8 mouse cellular contexts compared by ENCODE assay signal in the genomic region with DNA sequence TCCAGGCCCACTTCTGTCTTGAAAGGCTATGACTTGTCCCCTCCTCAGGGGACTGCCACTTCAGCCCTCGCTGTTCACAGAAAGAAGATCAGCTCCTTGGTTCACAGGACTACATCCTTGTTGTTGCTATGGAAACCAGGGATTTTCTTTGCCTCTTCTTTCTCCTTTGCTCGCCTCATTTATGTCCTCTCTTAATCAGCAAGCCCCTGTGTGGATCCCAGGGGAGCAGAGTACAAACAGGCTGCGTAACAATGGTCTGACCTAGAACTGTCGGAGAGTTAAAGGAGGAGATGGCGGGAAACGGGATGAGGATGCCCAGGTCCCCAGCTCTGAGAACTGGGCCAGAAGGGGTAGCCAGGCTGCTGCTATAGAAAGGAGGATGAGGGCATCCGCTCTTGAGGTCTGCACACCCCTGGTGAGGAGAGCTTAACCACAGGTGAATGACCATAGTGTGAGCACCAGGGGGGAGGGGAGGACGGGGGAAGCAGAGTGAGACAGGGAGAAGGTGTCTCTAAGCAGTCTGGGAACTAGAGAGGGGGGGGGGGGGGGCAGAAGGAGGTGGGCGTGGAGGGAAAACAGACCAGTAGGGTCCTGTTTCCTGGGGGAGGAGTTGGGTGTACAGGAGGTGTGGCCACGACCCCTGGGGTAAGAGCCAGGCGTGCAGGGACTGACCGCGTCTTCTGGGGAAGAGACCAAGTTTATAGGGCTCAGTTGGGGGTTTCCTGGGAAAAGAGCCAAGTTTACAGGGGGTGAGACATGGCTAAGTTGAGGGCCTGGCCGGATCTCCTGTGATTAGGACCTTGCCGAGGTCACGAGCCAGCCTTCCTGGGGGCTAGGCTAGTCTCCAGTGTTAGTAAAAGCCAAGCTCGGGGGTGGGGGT. TPM values are rescaled to one million over a fixed set of nuclear protein-coding genes. Genes with fewer than 3 reads are reported as not detected.
A peak's percentile ranks its signal among the peaks of the same experiment; 100 is the strongest.
DNase-seq lines count a peak whose midpoint lies in the region; ATAC-seq and TF ChIP-seq lines count a peak whose summit lies in the region.

No protein-coding gene starts in this region.

- H3K9me3 ChIP-seq in kidney, embryonic 15.5 days (replicated peaks): no peaks in the 10 kb centered on the region
- no peaks in the 10 kb centered on the region for H3K9me3 ChIP-seq in hindbrain, embryonic 10.5 days
- H3K9me3 ChIP-seq in midbrain, postnatal 0 days (ENCODE audit: low read length): no peaks in the 10 kb centered on the region

- H3K9ac ChIP-seq in kidney, embryonic 15.5 days: no peak overlapping the region
- H3K9ac ChIP-seq in midbrain, postnatal 0 days (replicated peaks; ENCODE audit: low read length, poor library complexity, severe bottlenecking): peak overlapping the region; percentile 48

- no peak overlapping the region for H3K27ac ChIP-seq in kidney, embryonic 15.5 days
- H3K27ac ChIP-seq in cerebellum, adult 2 months (ENCODE audit: insufficient read depth, low read length): peak overlapping the region; percentile 63
- H3K27ac ChIP-seq in hindbrain, embryonic 10.5 days: peak overlapping the region; percentile 73
- H3K27ac ChIP-seq in midbrain, postnatal 0 days (ENCODE audit: low read depth, low read length): peak overlapping the region; percentile 83

- H3K27me3 ChIP-seq in kidney, embryonic 15.5 days: no peaks in the 10 kb centered on the region
- no peaks in the 10 kb centered on the region for H3K27me3 ChIP-seq in cerebellum, adult 2 months (ENCODE audit: control insufficient read depth, insufficient read depth, low read length)
- H3K27me3 ChIP-seq in hindbrain, embryonic 10.5 days (ENCODE audit: insufficient read depth, poor library complexity, severe bottlenecking): no peaks in the 10 kb centered on the region
- H3K27me3 ChIP-seq in midbrain, postnatal 0 days (ENCODE audit: insufficient read depth, low read length): no peaks in the 10 kb centered on the region

- peak overlapping the region; percentile 34 for H3K4me3 ChIP-seq in kidney, embryonic 15.5 days (replicated peaks)
- peak overlapping the region; percentile 8 for H3K4me3 ChIP-seq in cerebellum, adult 2 months (replicated peaks; ENCODE audit: insufficient read depth, low read depth, low read length)
- peak overlapping the region; percentile 41 for H3K4me3 ChIP-seq in hindbrain, embryonic 10.5 days
- peak overlapping the region; percentile 13; the same call in 1 of the 2 replicates for H3K4me3 ChIP-seq in midbrain, postnatal 0 days (ENCODE audit: low read depth, low read length)

- no peak for DNase-seq in kidney, postnatal 25 days
- DNase-seq in cerebellum, adult 2 months: peak; percentile 78 to 84
- DNase-seq in hindbrain, embryonic 10.5 days (ENCODE audit: low spot score): peak; percentile 23
- DNase-seq in midbrain, postnatal 0 days (ENCODE audit: low spot score): peak; percentile 80
- DNase-seq in gastrocnemius, postnatal 10 days: no peak
- no peak for DNase-seq in gastrocnemius, postnatal 25 days
- no peak for DNase-seq in ovary, postnatal 10 days (ENCODE audit: low spot score)

- peak overlapping the region; percentile 59 for H3K4me2 ChIP-seq in kidney, embryonic 15.5 days
- H3K4me2 ChIP-seq in midbrain, postnatal 0 days (ENCODE audit: low read depth, low read length, poor library complexity, severe bottlenecking): peak overlapping the region; percentile 42

- peak; percentile 80; the same call in 1 of the 2 replicates for ATAC-seq in kidney, embryonic 15.5 days (replicated peaks; ENCODE audit: low FRiP score)
- peak; percentile 62; the same call in 1 of the 2 replicates for ATAC-seq in midbrain, postnatal 0 days (ENCODE audit: low FRiP score)

- no peak for TF ChIP-seq POLR2A in cerebellum, adult 2 months (IDR thresholded peaks at IDR 0.05; ENCODE audit: borderline replicate concordance, insufficient read depth, low read length)

- peaks cover 15% of the 10 kb centered on the region for H3K4me1 ChIP-seq in kidney, embryonic 15.5 days
- H3K4me1 ChIP-seq in cerebellum, adult 2 months (ENCODE audit: control insufficient read depth, insufficient read depth, low read length): peaks cover 55% of the 10 kb centered on the region
- H3K4me1 ChIP-seq in hindbrain, embryonic 10.5 days (replicated peaks): peaks cover 21% of the 10 kb centered on the region
- peaks cover 13% of the 10 kb centered on the region; the same call in 1 of the 2 replicates for H3K4me1 ChIP-seq in midbrain, postnatal 0 days (ENCODE audit: insufficient read depth, low read length)

- TF ChIP-seq CTCF in cerebellum, adult 2 months (IDR thresholded peaks at IDR 0.05; ENCODE audit: borderline replicate concordance, insufficient read depth, low read depth, low read length): no peak
- TF ChIP-seq CTCF in midbrain, postnatal 0 days (IDR thresholded peaks at IDR 0.05): no peak

- WGBS in kidney, embryonic 15.5 days: 4% methylated on average over 16 of the region's 17 CpGs
- WGBS in cerebellum, adult 2 months: 6% methylated on average over 17 of the region's 17 CpGs
- WGBS in hindbrain, embryonic 10.5 days: 1% methylated on average over 17 of the region's 17 CpGs
- 2% methylated on average over 14 of the region's 17 CpGs for WGBS in midbrain, postnatal 0 days

- H3K36me3 ChIP-seq in kidney, embryonic 15.5 days: no peaks in the 10 kb centered on the region
- H3K36me3 ChIP-seq in hindbrain, embryonic 10.5 days: no peaks in the 10 kb centered on the region
- H3K36me3 ChIP-seq in midbrain, postnatal 0 days (ENCODE audit: insufficient read depth, low read length): no peaks in the 10 kb centered on the region

RNA-seq across cellular contexts. Expression of a gene that starts 31.4 kb away (rescaled TPM):
- polyA plus RNA-seq in kidney, embryonic 15.5 days (2015; fragmentation: Nextera tagmentation; extraction: Ambion mirVana): 0.85 and 1.3 TPM in 2 replicates
- polyA plus RNA-seq in cerebellum, adult 2 months (2012; rRNA removed): 143 and 154 TPM in 2 replicates
- polyA plus RNA-seq in hindbrain, embryonic 10.5 days (2016; fragmentation: Nextera tagmentation; extraction: Ambion mirVana): 10.1 and 22.4 TPM in 2 replicates
- 63.2 and 70.2 TPM in 2 replicates for total RNA-seq in midbrain, postnatal 0 days (2014; rRNA removed)
- 109 and 110 TPM in 2 replicates for polyA plus RNA-seq in midbrain, postnatal 0 days (2015; fragmentation: Nextera tagmentation; extraction: Ambion mirVana)
- under 1 TPM; 0.14 to 0.16 TPM for total RNA-seq in gastrocnemius, postnatal 10 days (2021)
- total RNA-seq in gastrocnemius, postnatal 25 days (2021): not detected

RNA-seq across cellular contexts. Expression of a gene that starts 45.3 kb away (rescaled TPM):
- polyA plus RNA-seq in kidney, embryonic 15.5 days (2015; fragmentation: Nextera tagmentation; extraction: Ambion mirVana): 16.3 and 17.2 TPM in 2 replicates
- 37.0 and 41.0 TPM in 2 replicates for polyA plus RNA-seq in cerebellum, adult 2 months (2012; rRNA removed)
- polyA plus RNA-seq in hindbrain, embryonic 10.5 days (2016; fragmentation: Nextera tagmentation; extraction: Ambion mirVana): 14.6 and 17.3 TPM in 2 replicates
- 66.5 and 68.5 TPM in 2 replicates for total RNA-seq in midbrain, postnatal 0 days (2014; rRNA removed)
- 11.5 and 16.9 TPM in 2 replicates for polyA plus RNA-seq in midbrain, postnatal 0 days (2015; fragmentation: Nextera tagmentation; extraction: Ambion mirVana)
- total RNA-seq in gastrocnemius, postnatal 10 days (2021): 10 to 100 TPM; 25.0 to 33.1 TPM
- 10 to 100 TPM; 16.3 to 17.0 TPM for total RNA-seq in gastrocnemius, postnatal 25 days (2021)

Comparison
In these comparisons a context has a peak if more than half of its experiments do, and no peak if none do; other contexts are left out.
1. DNase-seq: peak in cerebellum, adult 2 months (2 of 2), hindbrain, embryonic 10.5 days (single experiment) and midbrain, postnatal 0 days (single experiment); none in kidney, postnatal 25 days (0 of 2), gastrocnemius, postnatal 10 days (single experiment), gastrocnemius, postnatal 25 days (single experiment) and ovary, postnatal 10 days (single experiment).
2. Peak in every context shown above with its lines, with median percentiles within 50 percentile points of each other: H3K4me3 ChIP-seq.